Mouse (Mus musculus): ENCODE results near the gene Olfr196.
"Not testable (repeated sequence)": the region's sequence is repeated elsewhere in the genome, so short reads cannot be mapped to it uniquely, and the experiment has no call there.

Olfr196 gene

DNA sequence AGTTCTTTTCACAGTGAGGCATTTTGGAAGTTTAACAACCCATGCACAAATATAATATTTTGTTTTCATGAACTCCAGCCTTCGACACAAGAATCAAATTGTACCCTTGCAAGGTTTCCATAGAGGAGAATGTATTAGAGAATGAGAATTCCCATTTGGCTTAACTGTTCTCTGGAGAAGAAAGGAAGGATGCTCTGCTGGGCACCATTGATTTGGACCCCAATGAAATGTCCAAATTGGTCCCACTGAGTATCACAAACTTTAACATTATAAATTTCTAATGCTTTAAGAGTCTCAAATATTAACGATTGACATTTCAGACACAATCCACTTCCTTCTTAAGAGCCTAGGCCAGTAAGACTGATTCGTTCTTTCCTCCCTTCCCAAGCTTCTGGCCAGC, at the start of gene Olfr196:
TSS of gene Olfr196 (minus strand) at position 101 of the 400 bp plus-strand sequence.
- DNase-seq = no peak

DNA sequence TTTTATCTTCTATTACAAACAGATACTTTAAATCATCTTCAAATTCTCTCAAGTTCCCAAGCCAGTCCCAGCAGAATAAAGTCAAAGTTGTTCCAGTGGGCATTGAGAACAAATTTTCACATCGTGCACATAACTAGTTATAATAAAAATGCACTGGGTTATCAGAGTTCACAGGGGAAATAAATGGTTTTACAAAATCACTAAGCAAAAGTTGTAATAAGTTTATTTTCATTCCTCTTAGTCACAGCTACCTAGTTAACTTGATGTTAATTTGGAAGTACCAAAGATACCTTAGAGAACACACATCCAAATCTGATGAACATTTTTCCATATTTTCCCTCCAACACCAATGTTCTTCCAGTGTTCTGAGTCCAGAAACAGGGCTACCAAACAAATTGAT, 49.4 kb upstream of the Olfr196 start, which contains the start of gene Olfr199:
TSS of gene Olfr199 (minus strand) at position 101 of the 400 bp plus-strand sequence.
- not testable (repeated sequence) for DNase-seq

GRCm38 (mm10) chr16:59217861-59218260, 47.6 kb upstream of the Olfr196 start:
- not testable (repeated sequence) for DNase-seq

DNA sequence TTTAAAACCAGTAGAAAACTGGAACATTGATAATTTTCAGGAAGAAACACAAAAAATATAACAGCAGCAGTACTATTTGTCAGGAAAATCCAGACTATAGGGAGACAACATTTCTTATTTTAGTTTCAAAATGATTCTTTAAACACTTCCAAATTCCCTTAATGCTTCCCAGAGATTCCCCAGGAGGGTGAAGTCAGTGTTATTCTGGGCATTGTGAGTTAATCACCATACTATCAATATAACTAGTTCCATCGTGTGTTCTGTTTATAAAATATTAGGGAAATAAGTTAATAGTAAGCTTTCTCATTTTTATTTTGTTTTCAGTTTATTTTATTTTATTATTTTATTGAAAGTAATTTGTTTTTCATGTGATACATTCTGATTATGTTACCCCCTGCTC, 33.2 kb upstream of the Olfr196 start, which contains the start of gene Olfr198:
TSS of gene Olfr198 (minus strand) at position 101 of the 400 bp plus-strand sequence.
- DNase-seq = not testable (repeated sequence)

GRCm38 (mm10) chr16:59151996-59152395, 18.3 kb downstream of the Olfr196 start:
- no peak for DNase-seq

DNA sequence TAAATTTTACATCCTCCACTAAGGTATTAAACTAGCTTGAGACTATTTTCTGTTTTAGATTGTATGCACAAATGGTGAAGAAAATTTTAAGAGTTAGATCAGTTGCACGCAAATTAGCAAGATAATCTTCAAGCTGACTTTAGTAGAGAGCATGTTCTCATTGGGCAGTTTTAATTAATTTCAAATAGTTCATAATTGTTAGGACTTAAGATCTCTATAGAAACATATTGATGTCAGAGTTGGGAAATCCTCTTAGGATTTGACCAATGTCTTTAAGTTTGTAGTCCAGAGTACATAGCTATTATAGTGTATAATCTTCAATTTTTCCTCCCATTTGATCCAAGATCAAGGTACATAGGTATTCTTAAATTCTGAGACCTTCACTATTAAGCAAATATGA, 23.5 kb downstream of the Olfr196 start, which contains the start of gene Olfr195:
TSS of gene Olfr195 (plus strand) at position 301 of the 400 bp plus-strand sequence.
- DNase-seq = no peak

DNA sequence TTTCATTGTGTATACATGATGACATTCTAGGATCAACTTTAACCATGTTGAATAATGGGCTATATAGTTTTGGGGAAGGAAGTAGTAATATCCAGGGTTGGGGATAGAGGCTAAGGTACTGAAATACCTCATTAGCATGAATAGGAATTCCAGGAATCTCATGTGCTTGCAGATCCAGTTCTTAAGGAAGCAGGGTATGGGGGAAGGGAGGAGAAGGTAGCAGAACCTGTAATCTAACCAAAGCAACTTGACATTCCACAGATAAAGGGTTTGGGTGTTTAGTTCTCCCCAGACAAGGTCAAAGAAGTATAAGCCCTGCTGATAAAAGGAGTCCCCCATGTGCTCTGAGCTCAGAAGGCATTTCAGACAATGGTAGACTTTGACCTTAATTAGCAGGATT, 29.1 kb downstream of the Olfr196 start:
- DNase-seq = no peak

GRCm38 (mm10) chr16:59130740-59131139, 39.5 kb downstream of the Olfr196 start:
- no peak for DNase-seq

DNA sequence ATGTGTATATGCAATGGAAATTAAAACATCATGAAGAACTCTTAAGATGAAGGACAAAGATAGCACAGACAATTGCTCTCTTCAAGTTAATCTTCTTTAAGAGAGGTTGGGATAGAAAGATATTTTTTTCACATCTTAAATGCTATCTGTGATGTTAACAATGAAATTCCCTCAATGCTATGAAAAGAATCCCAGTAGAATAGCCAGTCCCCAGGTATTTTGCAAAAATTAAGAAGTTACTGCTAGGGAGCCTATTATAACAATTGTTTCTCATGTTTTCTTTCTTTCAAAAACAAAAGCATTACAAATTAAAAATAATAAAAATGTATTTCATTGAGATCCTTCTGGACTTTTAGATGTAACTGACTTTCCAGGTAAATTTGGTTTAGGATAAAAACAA, 49.3 kb downstream of the Olfr196 start, which contains the start of gene Olfr194:
TSS of gene Olfr194 (minus strand) at position 101 of the 400 bp plus-strand sequence.
- DNase-seq = no peak

Data from embryo, embryonic 11 days (tissue).